Mouse (Mus musculus): ENCODE measurements around the gene Prmt3.
A peak's percentile ranks its signal among the peaks of the same experiment; 100 is the strongest.

Gene Prmt3

DNA sequence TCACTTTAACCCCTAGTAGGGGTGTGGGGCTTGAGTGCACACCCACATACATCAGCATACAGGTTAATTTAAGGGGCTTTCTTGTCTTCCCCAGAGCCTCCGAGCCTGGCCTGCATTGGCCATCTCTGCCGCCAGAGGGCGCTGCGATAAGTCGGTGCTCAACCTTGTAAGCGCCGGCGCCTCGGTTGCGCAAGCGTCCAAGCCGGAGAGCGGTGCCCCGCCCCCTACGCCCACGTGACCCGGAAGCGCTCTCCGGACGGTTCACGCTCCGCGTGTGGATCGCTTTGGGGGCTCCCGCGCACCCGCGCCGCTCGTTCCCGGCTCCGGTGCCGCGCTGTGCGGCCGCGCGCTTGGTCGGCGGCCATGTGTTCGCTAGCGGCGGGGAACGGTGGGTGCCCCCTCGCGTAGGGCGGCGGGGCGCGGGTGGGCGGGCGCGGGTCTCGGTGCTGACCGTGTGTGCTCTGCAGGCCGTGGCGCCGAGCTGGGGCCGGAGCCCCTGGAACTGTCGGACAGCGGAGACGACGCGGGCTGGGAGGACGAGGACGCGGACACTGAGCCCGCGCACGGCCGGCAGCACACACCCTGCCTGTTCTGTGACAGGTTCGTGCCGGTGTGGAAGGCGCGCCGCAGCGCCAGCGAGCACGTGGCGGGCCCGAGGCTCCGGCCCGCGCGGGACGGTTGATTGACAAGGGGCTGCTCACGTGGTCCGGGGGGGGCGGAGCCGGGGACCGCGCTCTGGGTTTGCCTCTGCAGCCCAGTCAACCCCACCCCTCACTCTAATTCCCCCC is at the start of gene Prmt3:
Gene Prmt3, plus strand, starts transcription at position 233 of the 788 bp plus-strand sequence.
- peak; percentile 95 to 96 for DNase-seq

DNA sequence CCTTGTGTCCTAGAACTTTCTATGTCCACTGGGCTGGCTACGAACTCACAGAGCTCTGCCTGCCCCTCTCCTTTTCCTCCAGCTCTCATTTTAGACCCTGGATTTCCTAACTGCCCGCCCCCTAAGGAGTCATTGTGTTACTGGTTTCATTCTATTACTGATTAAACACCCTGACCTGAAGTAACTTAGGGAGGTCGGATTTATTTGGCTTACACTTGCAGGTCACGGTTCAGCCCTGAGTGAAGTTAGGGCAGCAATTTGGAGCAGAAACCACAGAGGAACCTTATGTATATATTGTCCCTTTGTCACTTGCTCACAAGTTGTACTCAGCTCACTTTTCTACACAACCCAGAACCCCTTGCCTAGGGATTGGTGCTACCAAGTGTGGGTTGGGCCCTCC is 43.8 kb upstream of the Prmt3 start:
- no peak for DNase-seq

DNA sequence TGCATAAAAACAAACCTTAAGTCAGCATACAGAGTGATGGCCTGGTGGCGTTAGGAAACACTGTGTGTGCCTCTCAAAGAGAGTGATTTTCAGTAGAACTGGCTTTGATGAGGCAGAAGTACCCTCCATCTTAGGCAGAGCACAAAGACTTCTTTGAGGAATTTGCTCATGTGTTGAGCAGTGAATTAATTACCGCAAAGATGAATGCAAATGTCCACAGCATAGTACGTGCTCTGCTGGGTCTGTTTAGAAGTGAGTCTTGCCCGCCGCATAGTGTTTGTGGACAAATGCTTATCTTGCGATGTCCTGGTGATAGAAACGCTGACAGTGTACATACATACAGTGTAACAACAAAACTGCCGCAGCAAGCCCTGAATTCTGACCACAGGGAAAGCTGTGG is 38.7 kb upstream of the Prmt3 start:
- no peak for DNase-seq

GRCm38 (mm10) chr7:49741474-49741873 is 36.7 kb upstream of the Prmt3 start:
- no peak for DNase-seq

- no peak for DNase-seq
Measured at GRCm38 (mm10) chr7:49741923-49742322, 36.2 kb upstream of the Prmt3 start.

DNA sequence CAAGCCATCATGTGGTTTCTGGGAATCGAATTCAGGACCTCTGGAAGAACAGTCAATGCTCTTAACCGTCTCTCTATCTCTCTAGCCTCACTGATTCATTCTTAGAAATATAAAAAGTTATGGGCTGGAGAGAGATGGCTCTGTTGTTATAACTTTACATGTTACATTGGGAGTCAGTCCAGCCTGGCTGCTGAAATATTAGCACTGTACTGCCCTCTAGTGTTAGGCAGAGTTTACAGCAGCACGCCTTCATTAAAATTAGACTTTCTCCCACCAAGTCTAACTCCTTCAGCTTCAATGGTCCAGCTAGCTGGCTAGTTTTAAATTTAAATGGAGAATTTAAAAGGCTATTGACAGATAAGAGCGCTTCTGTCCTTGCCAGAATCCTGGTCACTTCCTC is 27.0 kb upstream of the Prmt3 start:
- peak in 1 of 2 experiments; percentile 13 for DNase-seq

DNA sequence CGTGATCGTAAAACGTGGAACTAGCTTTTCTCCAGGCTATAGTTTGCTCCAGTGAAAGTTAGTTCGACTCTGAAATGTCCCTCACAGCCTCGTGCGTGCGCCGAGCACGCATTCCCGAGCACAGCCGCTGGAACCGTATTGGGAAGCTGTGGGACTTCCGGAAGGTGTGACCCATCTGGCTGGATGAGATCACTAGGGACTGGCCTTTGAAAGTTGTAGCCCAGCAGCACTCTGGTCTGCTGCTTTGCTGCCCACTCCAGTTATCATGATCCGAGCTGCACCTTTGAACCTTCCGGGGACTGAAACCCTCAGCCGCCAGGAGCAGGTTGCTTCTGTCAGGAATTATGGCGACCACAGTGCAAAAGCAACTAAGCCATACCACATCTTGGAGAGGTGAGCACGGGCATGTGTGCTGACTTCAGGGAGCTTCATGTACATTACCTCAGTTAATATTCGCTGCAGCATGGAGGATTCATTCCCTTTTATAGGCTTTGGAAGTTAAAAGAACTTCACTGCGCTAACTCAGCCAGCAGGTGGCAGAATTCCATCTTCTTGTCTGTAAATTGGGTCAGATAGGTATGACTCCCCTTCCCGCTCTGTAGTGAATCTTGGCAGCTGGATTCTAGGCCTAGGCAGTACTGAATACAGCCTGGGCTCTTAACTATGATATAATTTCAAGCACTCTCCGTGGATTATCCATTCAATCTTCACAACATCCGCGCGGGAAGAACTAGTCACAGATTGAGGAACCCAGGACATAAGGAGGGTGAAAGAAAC is 25.2 kb upstream of the Prmt3 start:
- peak; percentile 34 to 36 for DNase-seq

DNA sequence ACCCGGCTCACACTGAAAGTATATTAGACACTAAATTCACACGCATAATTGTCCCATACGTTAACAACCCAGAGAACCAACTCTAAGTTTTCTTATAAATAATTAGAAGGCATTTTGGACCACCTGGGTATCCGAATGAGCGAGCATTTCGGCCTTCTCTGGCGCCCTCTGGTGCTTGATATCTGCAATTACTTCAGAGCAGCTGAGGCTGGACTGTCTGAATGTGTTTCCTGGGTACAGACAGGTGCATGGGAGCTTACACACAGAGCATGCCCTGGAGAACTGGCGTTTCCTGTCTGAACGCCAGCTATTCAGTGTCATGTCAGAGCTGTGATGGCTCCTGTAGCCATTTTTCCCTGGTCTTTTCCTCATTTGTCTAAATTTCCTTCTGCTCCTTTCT is 23.4 kb upstream of the Prmt3 start:
- DNase-seq, result peak; percentile 45 to 50

DNA sequence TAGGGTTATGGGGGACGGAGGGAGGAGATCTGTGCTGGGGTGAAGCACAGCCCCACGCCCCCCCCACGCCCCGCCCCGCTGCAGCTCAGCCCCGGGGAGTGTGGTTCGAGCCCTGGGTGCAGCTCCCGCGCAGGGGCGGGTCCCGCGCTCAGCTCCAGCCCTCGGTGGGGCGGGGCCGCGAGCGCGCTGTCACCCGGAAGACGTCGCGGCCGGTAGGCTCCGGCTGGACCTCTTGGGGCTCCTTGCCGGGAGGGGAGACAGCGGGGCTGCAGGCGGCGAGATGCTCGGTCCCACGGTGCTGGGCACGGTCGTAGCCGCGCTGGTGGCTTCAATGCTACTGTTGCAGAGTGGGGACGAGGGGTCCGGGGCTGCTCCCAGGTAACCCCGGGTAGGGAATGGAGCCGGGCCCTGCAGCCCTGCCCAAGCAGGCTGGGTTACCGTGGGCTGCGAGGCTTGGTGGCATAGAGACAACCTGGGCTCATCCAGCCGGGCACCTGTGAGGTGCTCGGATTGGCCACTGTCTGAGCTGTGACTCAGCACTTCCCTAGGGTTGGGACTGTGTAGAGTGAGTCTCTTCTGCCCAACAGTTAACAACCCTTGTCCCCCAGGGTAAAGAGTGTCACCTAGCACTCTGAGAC is 19.1 kb upstream of the Prmt3 start, which contains the start of gene Htatip2:
Gene Htatip2, plus strand, starts transcription at position 182 of the 638 bp plus-strand sequence.
- DNase-seq, result peak; percentile 56 to 62

- no peak for DNase-seq
Measured at GRCm38 (mm10) chr7:49762605-49763004, 15.5 kb upstream of the Prmt3 start.

- no peak for DNase-seq
Measured at GRCm38 (mm10) chr7:49764011-49764716, 14.0 kb upstream of the Prmt3 start.

GRCm38 (mm10) chr7:49766166-49766565 is 12.0 kb upstream of the Prmt3 start:
- no peak for DNase-seq

- no peak for DNase-seq
Measured at GRCm38 (mm10) chr7:49768509-49768908, 9.6 kb upstream of the Prmt3 start.

DNA sequence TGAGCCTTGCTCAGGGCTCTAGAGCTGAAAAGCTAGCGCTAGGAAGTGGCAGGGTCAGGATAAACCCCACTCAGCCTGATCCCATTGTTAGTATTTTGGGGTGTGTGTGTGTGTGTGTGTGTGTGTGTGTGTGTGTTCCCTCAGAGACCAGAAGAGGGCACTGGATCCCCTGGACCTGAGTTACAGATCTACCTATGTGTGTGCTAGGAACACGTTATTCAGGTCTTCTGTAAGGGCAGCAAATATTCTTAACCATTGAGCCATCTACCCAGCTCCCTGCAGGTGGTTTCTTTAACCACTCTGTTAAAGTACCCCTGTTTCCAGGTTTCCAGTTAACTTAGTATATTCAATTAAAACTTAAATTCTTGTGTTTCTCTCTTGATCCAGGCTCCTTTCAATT is 3.8 kb upstream of the Prmt3 start:
- no peak for DNase-seq

- no peak for DNase-seq
Measured at GRCm38 (mm10) chr7:49777585-49777984, 561 bp upstream of the Prmt3 start.

GRCm38 (mm10) chr7:49778904-49779615 is 914 bp downstream of the Prmt3 start:
- no peak for DNase-seq

- no peak for DNase-seq
Measured at GRCm38 (mm10) chr7:49783017-49783416, 4.9 kb downstream of the Prmt3 start.

DNA sequence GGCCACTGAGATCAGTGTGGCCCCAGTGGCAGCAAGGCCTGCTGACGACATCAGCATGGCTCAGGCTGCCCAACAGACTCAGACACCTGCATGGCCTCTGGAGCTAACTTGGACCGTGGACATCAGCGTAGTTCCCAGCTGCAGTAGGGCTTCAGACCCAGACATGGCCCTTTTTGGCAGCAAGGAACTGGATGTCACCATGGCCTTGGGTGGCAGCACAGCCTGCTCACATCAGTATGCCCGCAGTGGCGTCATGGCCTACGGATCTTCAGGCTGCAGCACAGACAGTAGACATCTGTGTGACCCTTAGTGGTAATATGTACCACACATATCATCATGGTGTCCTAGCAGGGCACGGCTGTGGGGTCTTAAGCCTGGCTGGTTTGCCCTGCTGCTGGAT is 7.0 kb downstream of the Prmt3 start:
- no peak for DNase-seq

GRCm38 (mm10) chr7:49786618-49787382 is 8.7 kb downstream of the Prmt3 start:
- DNase-seq, result peak in 1 of 2 experiments; percentile 17

- no peak for DNase-seq
Measured at GRCm38 (mm10) chr7:49787383-49787645, 9.2 kb downstream of the Prmt3 start.

DNA sequence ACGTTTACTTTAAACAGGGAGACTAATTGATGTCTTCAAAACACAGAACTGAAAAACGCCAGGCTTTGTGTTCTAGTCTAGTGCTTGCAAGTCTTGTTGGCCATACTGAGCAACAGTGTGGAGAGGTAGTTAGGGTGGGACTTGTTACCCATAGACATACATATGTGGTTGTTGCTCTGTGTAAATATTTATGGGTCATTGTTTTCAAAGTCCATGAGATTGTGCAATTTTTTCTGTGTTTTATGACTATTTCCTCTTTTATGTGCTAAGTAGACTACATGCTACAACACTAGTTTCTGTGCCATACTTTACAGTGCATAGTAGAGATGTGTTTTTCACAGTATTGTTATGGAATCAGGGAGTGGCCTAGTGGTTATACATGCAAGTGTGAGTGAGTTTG is 16.2 kb downstream of the Prmt3 start:
- DNase-seq, result no peak

DNA sequence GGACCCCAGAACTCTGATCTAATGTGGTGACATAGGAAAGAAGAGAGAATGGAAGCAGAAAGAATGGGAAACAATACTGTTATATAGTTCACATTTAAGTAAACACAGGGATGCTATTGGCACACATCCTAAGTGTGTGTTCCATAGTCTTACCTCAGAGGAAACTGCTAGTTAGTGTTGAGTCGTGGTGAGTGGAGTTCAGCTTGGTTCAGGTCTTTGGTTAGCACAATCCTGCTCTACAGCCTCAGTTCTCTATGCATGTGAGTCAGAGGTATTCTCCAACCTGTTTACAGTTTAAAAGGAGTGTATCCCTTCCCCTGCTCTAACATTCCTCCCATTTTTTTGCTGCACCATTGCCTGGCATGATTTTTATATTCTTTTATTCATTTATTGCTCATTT is 19.0 kb downstream of the Prmt3 start:
- no peak for DNase-seq
